Mouse (Mus musculus) C2C12 (cell line): ENCODE measurements around the gene Sec22b.

ENCODE experiments used
- CEBPB ChIP-seq: IDR thresholded peaks from one replicate; pipeline ENCODE4 v1.6.1; 2011; ENCODE audit warnings: low read depth, mild to moderate bottlenecking, control low read depth, moderate library complexity
- CTCF ChIP-seq: IDR thresholded peaks from one replicate; pipeline ENCODE4 v1.5.1; 2011; ENCODE audit not compliant: control insufficient read depth, insufficient read depth, insufficient read length
- FOSL1 ChIP-seq: IDR thresholded peaks from one replicate; pipeline ENCODE4 v1.8.0; 2011; ENCODE audit warnings: mild to moderate bottlenecking, low read length; ENCODE audit not compliant: poor library complexity, insufficient read depth, severe bottlenecking
- MAX ChIP-seq: IDR thresholded peaks from one replicate; pipeline ENCODE4 v1.6.1; 2011; ENCODE audit warnings: mild to moderate bottlenecking, control low read depth
- MYOD1 ChIP-seq: IDR thresholded peaks from one replicate; pipeline ENCODE4 v1.6.1; 2011; ENCODE audit warnings: low read depth; ENCODE audit not compliant: control insufficient read depth, insufficient read length
- MYOG ChIP-seq: IDR thresholded peaks from one replicate; pipeline ENCODE4 v1.6.1; 2011; ENCODE audit not compliant: control insufficient read depth, insufficient read length; ENCODE audit errors: extremely low read depth
- USF1 ChIP-seq: IDR thresholded peaks from one replicate; pipeline ENCODE4 v1.6.1; 2011; ENCODE audit warnings: low read depth, mild to moderate bottlenecking, control low read depth, moderate library complexity

- no peak for TF ChIP-seq CEBPB
- no peak for TF ChIP-seq CTCF
- TF ChIP-seq MAX = no peak
- TF ChIP-seq USF1 = no peak
- no peak for TF ChIP-seq MYOG
- TF ChIP-seq MYOD1 = no peak
- no peak for TF ChIP-seq FOSL1
Measured at GRCm38 (mm10) chr3:97961962-97962361, 61.0 kb downstream of the Sec22b start.
